In the genomic region with DNA sequence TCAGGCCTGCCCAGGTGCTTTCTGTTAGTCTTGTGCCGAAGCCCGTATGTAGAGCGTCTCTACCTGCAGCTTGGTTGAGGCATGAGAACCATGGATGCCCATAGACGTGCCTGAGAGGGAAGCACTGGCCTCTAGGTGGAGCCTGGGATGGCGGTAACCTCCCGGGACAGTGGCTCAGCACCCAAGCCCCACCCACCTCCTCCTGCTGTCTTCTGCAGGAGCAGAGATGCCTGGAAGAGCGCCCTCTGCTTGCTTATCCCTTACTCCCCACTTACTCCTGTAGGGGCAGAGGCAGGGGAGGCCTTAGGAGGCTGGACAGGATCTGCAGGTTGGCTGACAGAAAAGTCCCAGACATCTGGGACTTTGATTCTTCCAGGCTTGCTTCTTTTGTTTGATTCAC, we compare ENCODE assay signal across 9 mouse cellular contexts.
DNase-seq lines count a peak whose midpoint lies in the region; ATAC-seq and TF ChIP-seq lines count a peak whose summit lies in the region.
"Had no signal": no experiment of that assay in that cellular context is flagged by ENCODE, and none has a peak within 500 bp of the region (broad histone marks: within the 10 kb centered on the region; RNA-seq: fewer than 3 reads in every experiment).

No protein-coding gene starts in this region.

- intact Hi-C loops in left cerebral cortex, adult 2 months (cut with DNase I), result no loop called here

- H3K27me3 ChIP-seq in liver, embryonic 14.5 days (ENCODE audit: control insufficient read depth, insufficient read depth, low read length), result no peaks in the 10 kb centered on the region
- H3K27me3 ChIP-seq in neural tube, embryonic 15.5 days (replicated peaks), result peaks cover 17% of the 10 kb centered on the region
- 0 out of 2 replicates have a peak, but pooled peaks cover 4% of the 10 kb centered on the region for H3K27me3 ChIP-seq in midbrain, embryonic 15.5 days (replicated peaks)

- no peaks in the 10 kb centered on the region for H3K9me3 ChIP-seq in liver, embryonic 14.5 days (ENCODE audit: control insufficient read depth, low read length)
- peaks cover 9% of the 10 kb centered on the region; the same call in 1 of the 2 replicates for H3K9me3 ChIP-seq in neural tube, embryonic 15.5 days (replicated peaks)
- H3K9me3 ChIP-seq in midbrain, embryonic 15.5 days, result peaks cover 4% of the 10 kb centered on the region; the same call in 1 of the 2 replicates

- TF ChIP-seq POLR2A in bone marrow, adult 2 months (IDR thresholded peaks at IDR 0.05; ENCODE audit: borderline replicate concordance, control insufficient read depth, low read depth, low read length), result no peak

- no peak for DNase-seq in left cerebral cortex, adult 2 months (ENCODE audit: extremely low spot score in 1 of 2, low spot score in 2 of 2)
- no peak for DNase-seq in left cerebral cortex, adult 18-20 months (ENCODE audit: low spot score in 2 of 2)
- DNase-seq in ES-CJ7 (ENCODE audit: low read depth, low spot score), result peak; percentile 95
- DNase-seq in liver, embryonic 14.5 days (ENCODE audit: low read depth in 3 of 3, low spot score in 3 of 3), result no peak

- TF ChIP-seq EP300 in liver, embryonic 14.5 days (IDR thresholded peaks at IDR 0.05; ENCODE audit: low read depth), result no peak

- WGBS in bone marrow, adult 2 months, result 22% methylated on average over 7 of the region's 7 CpGs
- 17% methylated on average over 7 of the region's 7 CpGs for WGBS in liver, embryonic 14.5 days (ENCODE audit: insufficient replicate concordance)
- 36% methylated on average over 7 of the region's 7 CpGs for WGBS in neural tube, embryonic 15.5 days
- WGBS in midbrain, embryonic 15.5 days, result 31% methylated on average over 7 of the region's 7 CpGs

- H3K4me2 ChIP-seq in liver, embryonic 14.5 days (ENCODE audit: low read depth), result no peak overlapping the region
- no peak overlapping the region for H3K4me2 ChIP-seq in neural tube, embryonic 15.5 days
- H3K4me2 ChIP-seq in midbrain, embryonic 15.5 days, result no peak overlapping the region

- no peak overlapping the region for H3K27ac ChIP-seq in left cerebral cortex, adult 2 months
- H3K27ac ChIP-seq in bone marrow, adult 2 months (ENCODE audit: control insufficient read depth, insufficient read depth, low read depth, low read length, poor library complexity), result no peak overlapping the region
- no peak overlapping the region for H3K27ac ChIP-seq in liver, embryonic 14.5 days
- no peak overlapping the region for H3K27ac ChIP-seq in neural tube, embryonic 15.5 days (replicated peaks)
- no peak overlapping the region for H3K27ac ChIP-seq in midbrain, embryonic 15.5 days

- H3K4me1 ChIP-seq in bone marrow, adult 2 months (ENCODE audit: control insufficient read depth, insufficient read depth, low read length), result no peaks in the 10 kb centered on the region
- no peaks in the 10 kb centered on the region for H3K4me1 ChIP-seq in liver, embryonic 14.5 days (replicated peaks; ENCODE audit: control insufficient read depth in 2 of 2, insufficient read depth in 2 of 2, low read length in 1 of 2)
- H3K4me1 ChIP-seq in neural tube, embryonic 15.5 days, result no peaks in the 10 kb centered on the region
- no peaks in the 10 kb centered on the region for H3K4me1 ChIP-seq in midbrain, embryonic 15.5 days

- no peaks in the 10 kb centered on the region for H3K36me3 ChIP-seq in liver, embryonic 14.5 days (replicated peaks; ENCODE audit: control insufficient read depth, insufficient read depth, low read depth)
- no peaks in the 10 kb centered on the region for H3K36me3 ChIP-seq in neural tube, embryonic 15.5 days
- H3K36me3 ChIP-seq in midbrain, embryonic 15.5 days (replicated peaks), result no peaks in the 10 kb centered on the region

- peak; percentile 28 for TF ChIP-seq CTCF in left cerebral cortex, adult 2 months (IDR thresholded peaks at IDR 0.05)
- TF ChIP-seq CTCF in bone marrow, adult 2 months (IDR thresholded peaks at IDR 0.05; ENCODE audit: control insufficient read depth, insufficient read depth, low read length), result 0 out of 2 replicates have a peak, but pooled peaks have one; percentile 13
- TF ChIP-seq CTCF in liver, embryonic 14.5 days (IDR thresholded peaks at IDR 0.05; ENCODE audit: low read depth), result peak; percentile 44; the same call in 1 of the 2 replicates

- no peak overlapping the region for H3K4me3 ChIP-seq in left cerebral cortex, adult 2 months
- no peak overlapping the region for H3K4me3 ChIP-seq in bone marrow, adult 2 months (replicated peaks; ENCODE audit: control insufficient read depth, low read depth, low read length)
- H3K4me3 ChIP-seq in liver, embryonic 14.5 days (ENCODE audit: insufficient read depth in 1 of 2, low read depth in 2 of 2, low read length in 2 of 2), result no peak overlapping the region
- no peak overlapping the region for H3K4me3 ChIP-seq in neural tube, embryonic 15.5 days (replicated peaks)
- H3K4me3 ChIP-seq in midbrain, embryonic 15.5 days, result no peak overlapping the region
- H3K4me3 ChIP-seq: megakaryocyte, embryonic 14.5 days had no signal

- no peak for ATAC-seq in liver, embryonic 14.5 days (ENCODE audit: insufficient read depth)
- no peak for ATAC-seq in neural tube, embryonic 15.5 days (ENCODE audit: low FRiP score)
- ATAC-seq in inflammation-experienced regulatory T-cells, adult 6 months, result no peak
- ATAC-seq in midbrain, embryonic 15.5 days (replicated peaks), result no peak

- H3K9ac ChIP-seq in liver, embryonic 14.5 days (replicated peaks), result no peak overlapping the region
- H3K9ac ChIP-seq in neural tube, embryonic 15.5 days (replicated peaks), result no peak overlapping the region
- H3K9ac ChIP-seq in midbrain, embryonic 15.5 days, result no peak overlapping the region
